Mouse (Mus musculus) ES-E14 (cell line): ENCODE results near the gene Gltpd2.

Source experiments
- CHD2 ChIP-seq: IDR thresholded peaks from 2 replicates; pipeline ENCODE4 v1.6.1; 2014; ENCODE audit warnings: mild to moderate bottlenecking, low read depth, low read length, inconsistent platforms
- ZC3H11A ChIP-seq: IDR thresholded peaks from 2 replicates; pipeline ENCODE4 v1.6.1; 2012; ENCODE audit warnings: low read depth, mild to moderate bottlenecking, inconsistent platforms, low read length, borderline replicate concordance
- ZNF384 ChIP-seq: IDR thresholded peaks from 2 replicates; pipeline ENCODE4 v1.6.1; 2012; ENCODE audit warnings: low read depth, low read length, inconsistent platforms

GRCm38 (mm10) chr11:70540928-70541327, 21.9 kb downstream of the Gltpd2 start:
- no peak for TF ChIP-seq ZC3H11A
- no peak for TF ChIP-seq CHD2
- TF ChIP-seq ZNF384: no peak
